Mouse (Mus musculus): ENCODE measurements around the gene Radil. TPM values are rescaled to one million over a fixed set of nuclear protein-coding genes. Genes with fewer than 3 reads are reported as not detected.

The Radil gene
- polyA plus RNA-seq, 1 experiment from 2014 or later = 27.6 TPM

DNA sequence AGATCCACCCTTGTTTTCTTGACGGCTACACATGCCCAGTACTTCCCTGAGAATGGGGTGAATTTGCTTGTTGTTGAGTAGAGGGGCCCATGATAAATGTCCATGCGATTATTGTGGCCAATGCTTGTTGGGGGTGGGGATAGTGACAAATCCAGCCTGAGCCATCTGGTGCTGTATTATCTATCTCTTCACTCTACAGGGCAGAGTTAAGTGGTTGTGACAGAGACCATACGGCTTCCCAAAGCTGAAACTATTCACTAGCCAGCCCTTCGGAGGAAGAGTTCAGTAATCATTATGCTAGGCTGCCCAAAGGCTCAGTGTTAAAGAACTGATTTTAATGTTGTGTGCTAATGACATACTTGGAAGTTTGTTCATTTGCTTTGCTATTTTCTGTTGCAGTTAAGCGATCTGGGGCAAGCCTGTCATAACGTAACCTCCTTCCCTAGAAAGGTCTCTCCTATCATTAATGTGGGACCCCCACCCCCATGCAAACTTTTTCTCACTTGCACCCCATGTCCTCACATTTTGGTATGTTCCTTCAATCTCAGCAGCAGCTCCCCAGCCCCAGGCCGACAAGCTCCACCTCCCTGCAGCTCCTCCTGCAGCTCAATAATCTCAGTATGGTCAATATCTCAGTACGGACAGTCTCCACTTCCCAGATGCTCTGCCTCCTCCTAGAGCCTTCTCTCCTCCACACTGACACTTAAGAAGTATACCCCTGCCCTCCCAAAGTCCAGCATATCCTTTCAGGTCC is 26.0 kb downstream of the Radil start:
- no peak overlapping the region for H3K27ac ChIP-seq
- WGBS = 64% methylated on average over 8 of the region's 8 CpGs
- no peak for ATAC-seq (replicated peaks)

GRCm38 (mm10) chr5:142521195-142521866 is 29.6 kb downstream of the Radil start:
- Histone ChIP-seq H3K4me2 (no peak overlapping the region), H3K4me3 (no peak overlapping the region), H3K36me3 (replicated peaks) (no peaks in the 10 kb centered on the region), H3K4me1 (no peaks in the 10 kb centered on the region), H3K9ac (no peak overlapping the region), H3K27ac (no peak overlapping the region), H3K27me3 (replicated peaks) (no peaks in the 10 kb centered on the region), H3K9me3 (no peaks in the 10 kb centered on the region)
- ATAC-seq (replicated peaks) = no peak
- WGBS = 89% methylated on average over 11 of the region's 11 CpGs

More for the DNA sequence above, 26.0 kb downstream of the Radil start:
- Histone ChIP-seq H3K9me3 (no peaks in the 10 kb centered on the region), H3K4me3 (no peak overlapping the region), H3K36me3 (replicated peaks) (no peaks in the 10 kb centered on the region; the same call in 1 of the 2 replicates), H3K4me2 (no peak overlapping the region), H3K9ac (no peak overlapping the region), H3K4me1 (no peaks in the 10 kb centered on the region), H3K27me3 (replicated peaks) (peaks cover 6% of the 10 kb centered on the region; the same call in 1 of the 2 replicates)

- no peak overlapping the region for H3K4me2 ChIP-seq
- no peak overlapping the region for H3K4me3 ChIP-seq
- ATAC-seq (replicated peaks) = no peak
- H3K36me3 ChIP-seq (replicated peaks) = no peaks in the 10 kb centered on the region
- no peak overlapping the region for H3K9ac ChIP-seq
- H3K27me3 ChIP-seq (replicated peaks) = no peaks in the 10 kb centered on the region
- H3K27ac ChIP-seq = no peak overlapping the region
- no peaks in the 10 kb centered on the region for H3K9me3 ChIP-seq
- WGBS = 79% methylated on average over 4 of the region's 4 CpGs
- no peaks in the 10 kb centered on the region for H3K4me1 ChIP-seq
These were observed 30.5 kb downstream of the Radil start for GRCm38 (mm10) chr5:142520360-142520759.

DNA sequence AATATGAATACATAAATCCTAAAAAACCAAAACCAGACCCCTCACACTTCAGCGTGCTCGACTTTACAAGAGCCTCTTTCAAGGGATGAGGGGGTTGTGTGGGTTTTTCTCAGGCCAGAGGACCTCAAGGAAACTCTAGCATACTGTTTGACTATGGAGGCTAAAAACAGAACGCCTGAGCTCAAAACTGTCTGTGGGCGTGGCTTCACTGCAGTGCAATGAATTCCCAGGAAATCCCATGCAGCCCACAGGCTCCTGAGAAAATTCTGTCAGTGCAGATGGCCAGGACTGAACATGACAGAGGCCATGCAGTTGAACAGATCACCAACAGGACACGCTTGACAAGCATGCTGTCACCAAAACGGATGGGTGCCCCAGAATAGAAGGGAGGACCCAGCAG is 31.9 kb downstream of the Radil start:
- no peaks in the 10 kb centered on the region for H3K9me3 ChIP-seq
- H3K27ac ChIP-seq = no peak overlapping the region
- H3K36me3 ChIP-seq (replicated peaks) = no peaks in the 10 kb centered on the region
- no peak for ATAC-seq (replicated peaks)
- no peaks in the 10 kb centered on the region for H3K27me3 ChIP-seq (replicated peaks)
- no peak overlapping the region for H3K4me2 ChIP-seq
- H3K4me3 ChIP-seq = no peak overlapping the region
- H3K4me1 ChIP-seq = no peaks in the 10 kb centered on the region
- H3K9ac ChIP-seq = no peak overlapping the region
- WGBS = 63% methylated on average over 6 of the region's 6 CpGs

DNA sequence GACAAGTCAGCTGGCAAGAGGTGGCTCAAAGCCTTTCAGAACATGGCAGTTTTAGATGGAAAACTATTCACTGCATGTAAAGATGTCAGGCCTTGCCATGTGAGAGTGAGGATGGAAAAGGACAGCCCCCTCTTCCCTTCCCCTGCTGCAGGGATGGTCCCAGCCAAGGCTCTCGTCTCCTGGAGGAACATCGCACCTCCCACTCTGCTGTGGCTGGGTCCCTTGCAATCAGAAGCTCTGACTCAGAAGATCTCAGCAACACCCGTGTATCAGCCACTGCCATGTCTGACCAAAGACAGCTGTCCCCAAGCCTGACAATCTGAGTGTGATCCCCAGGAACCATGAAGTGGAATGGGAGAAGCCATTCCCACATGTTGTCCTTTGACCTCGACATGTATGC is 38.8 kb downstream of the Radil start:
- Histone ChIP-seq H3K4me3 (no peak overlapping the region), H3K36me3 (replicated peaks) (no peaks in the 10 kb centered on the region), H3K9me3 (no peaks in the 10 kb centered on the region), H3K9ac (no peak overlapping the region), H3K4me1 (peaks cover 25% of the 10 kb centered on the region), H3K4me2 (no peak overlapping the region), H3K27me3 (replicated peaks) (no peaks in the 10 kb centered on the region), H3K27ac (no peak overlapping the region)
- ATAC-seq (replicated peaks) = no peak
- 83% methylated on average over 4 of the region's 4 CpGs for WGBS

DNA sequence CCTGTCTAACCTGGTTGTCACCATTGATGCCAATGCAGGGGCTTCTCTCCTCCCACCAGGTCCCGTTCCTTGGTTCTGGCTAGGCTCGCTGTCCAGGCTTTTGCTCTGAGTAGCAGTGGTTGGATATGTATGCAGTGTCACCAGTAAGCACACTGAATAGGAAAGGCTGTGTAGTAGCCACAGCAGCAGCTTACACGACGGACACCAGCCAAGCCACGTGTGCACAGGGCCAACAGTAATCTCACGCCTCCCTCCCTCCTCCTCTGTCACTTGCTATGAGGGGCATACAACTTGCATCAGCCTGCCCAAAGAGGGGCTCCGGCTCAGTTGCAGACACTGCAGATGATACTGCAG is 40.9 kb downstream of the Radil start:
- Histone ChIP-seq H3K4me2 (peak overlapping the region; percentile 52; the same call in 1 of the 2 replicates), H3K9ac (peak overlapping the region; percentile 51; the same call in 1 of the 2 replicates), H3K27me3 (replicated peaks) (no peaks in the 10 kb centered on the region), H3K4me3 (no peak overlapping the region), H3K9me3 (no peaks in the 10 kb centered on the region), H3K27ac (peak overlapping the region; percentile 85), H3K4me1 (peaks cover 25% of the 10 kb centered on the region), H3K36me3 (replicated peaks) (no peaks in the 10 kb centered on the region)
- ATAC-seq (replicated peaks) = peak; percentile 41; the same call in 1 of the 2 replicates
- 33% methylated on average over 7 of the region's 7 CpGs for WGBS

DNA sequence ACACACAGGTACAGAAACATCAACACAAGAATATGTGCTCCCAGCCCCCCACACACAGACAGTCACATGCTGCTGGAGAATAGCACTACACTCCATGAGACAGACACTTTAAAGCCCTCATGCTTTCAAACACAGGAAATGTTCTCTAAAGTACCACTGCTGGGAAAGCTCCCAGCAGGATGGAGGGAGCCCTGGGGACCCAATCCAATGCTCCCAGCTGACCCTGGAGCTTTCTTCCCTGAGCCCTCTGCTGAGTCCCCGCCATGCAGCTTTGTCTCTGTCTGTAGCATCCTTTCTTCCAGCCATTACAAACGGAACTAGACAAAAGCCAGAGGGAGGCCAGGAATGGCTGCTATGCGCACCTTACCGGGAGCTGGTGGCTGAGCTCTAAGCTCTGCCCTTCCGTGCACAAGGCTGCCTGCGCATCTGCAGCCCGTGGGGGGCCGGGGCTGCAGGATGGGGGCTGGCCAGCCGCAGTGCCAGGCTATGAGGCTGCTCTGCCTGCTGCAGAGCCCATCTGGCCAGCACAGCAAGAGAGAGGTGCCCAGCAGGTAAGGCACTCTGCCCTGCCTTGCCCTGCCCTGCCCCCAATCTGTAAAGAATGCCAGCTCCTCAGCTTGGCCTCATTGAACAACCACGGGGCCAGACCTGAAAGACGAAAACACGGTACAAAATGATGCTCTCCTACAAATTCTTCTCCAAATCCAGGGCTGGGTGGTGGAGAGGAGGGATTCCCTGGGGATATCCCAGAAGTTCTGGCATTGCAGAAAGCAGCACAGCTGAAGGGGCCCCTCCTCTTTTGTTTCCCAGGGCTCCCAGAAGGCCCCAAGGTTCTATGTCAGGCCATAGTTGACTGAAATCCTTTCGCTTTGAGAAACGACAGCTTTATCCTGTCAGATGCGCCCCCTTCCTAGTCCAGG is 41.5 kb downstream of the Radil start:
- peak overlapping the region; percentile 85 for H3K27ac ChIP-seq
- H3K4me1 ChIP-seq = peaks cover 25% of the 10 kb centered on the region
- H3K9ac ChIP-seq = peak overlapping the region; percentile 51
- H3K4me3 ChIP-seq = peak overlapping the region; percentile 25
- 5% methylated on average over 15 of the region's 15 CpGs for WGBS
- peak; percentile 64 for ATAC-seq (replicated peaks)
- H3K9me3 ChIP-seq = no peaks in the 10 kb centered on the region
- no peaks in the 10 kb centered on the region for H3K36me3 ChIP-seq (replicated peaks)
- H3K4me2 ChIP-seq = peak overlapping the region; percentile 52
- H3K27me3 ChIP-seq (replicated peaks) = no peaks in the 10 kb centered on the region

DNA sequence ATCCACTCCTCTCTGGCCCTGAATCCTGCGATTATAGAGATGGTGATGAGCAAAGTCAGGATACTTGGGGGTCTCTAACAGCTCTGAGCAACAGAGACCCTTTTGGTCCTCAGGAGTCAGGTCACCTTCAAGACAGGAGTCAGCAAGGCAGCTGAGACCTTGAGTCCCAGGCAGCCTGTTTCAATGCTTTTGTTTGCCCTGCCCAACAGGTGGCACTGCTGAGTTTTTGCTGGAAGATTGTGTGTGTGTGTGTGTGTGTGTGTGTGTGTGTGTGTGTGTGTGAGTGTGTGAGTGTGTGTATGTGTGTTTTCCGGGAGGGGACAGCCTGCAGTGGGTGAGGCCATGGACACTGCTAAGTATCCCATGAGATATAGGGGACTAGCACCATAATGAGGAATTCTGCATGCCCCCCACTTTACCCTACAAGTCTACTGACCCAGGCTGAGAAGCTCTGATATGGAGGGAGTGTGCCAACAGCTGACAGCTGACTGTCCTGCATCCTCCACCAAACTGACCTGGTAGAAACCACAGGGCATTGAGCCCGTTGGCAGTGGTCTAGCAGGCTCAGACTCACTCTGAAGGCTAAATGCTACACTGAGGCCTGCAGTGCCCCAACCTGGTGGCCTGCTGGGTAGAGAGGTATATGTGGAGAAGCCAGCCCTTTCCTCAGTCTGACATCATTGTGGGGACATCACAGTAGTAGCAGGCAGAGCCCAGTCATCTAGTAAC is 45.0 kb downstream of the Radil start:
- no peaks in the 10 kb centered on the region for H3K36me3 ChIP-seq (replicated peaks)
- no peak overlapping the region for H3K4me3 ChIP-seq
- 87% methylated on average over 3 of the region's 3 CpGs for WGBS
- no peak overlapping the region for H3K9ac ChIP-seq
- no peak for ATAC-seq (replicated peaks)
- peaks cover 25% of the 10 kb centered on the region for H3K4me1 ChIP-seq
- no peaks in the 10 kb centered on the region for H3K9me3 ChIP-seq
- no peaks in the 10 kb centered on the region for H3K27me3 ChIP-seq (replicated peaks)
- no peak overlapping the region for H3K4me2 ChIP-seq
- H3K27ac ChIP-seq = no peak overlapping the region

DNA sequence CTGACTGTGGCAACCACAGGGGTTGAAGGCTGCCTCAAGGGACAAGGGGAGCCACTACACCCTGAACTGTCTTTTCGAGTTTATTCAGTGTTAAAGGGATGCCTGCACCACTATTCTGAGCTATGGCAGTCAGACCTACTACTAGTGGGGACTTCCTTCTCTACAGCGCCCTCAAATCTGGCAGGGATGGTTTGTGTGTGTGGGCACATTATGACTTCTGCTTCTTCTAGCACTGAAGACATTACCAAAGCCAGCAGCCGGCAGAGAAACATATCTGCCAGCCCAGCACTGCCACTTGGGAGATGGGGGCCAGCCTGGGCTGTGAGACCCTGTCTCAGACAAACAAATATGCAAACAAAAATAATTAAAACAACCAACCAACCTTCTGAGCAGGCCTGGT is 46.7 kb downstream of the Radil start:
- WGBS = 84% methylated on average over 3 of the region's 3 CpGs
- no peak overlapping the region for H3K4me2 ChIP-seq
- H3K36me3 ChIP-seq (replicated peaks) = no peaks in the 10 kb centered on the region
- H3K9me3 ChIP-seq = no peaks in the 10 kb centered on the region
- H3K4me1 ChIP-seq = peaks cover 12% of the 10 kb centered on the region
- H3K4me3 ChIP-seq = no peak overlapping the region
- no peaks in the 10 kb centered on the region for H3K27me3 ChIP-seq (replicated peaks)
- no peak overlapping the region for H3K27ac ChIP-seq
- ATAC-seq (replicated peaks) = no peak
- H3K9ac ChIP-seq = no peak overlapping the region

DNA sequence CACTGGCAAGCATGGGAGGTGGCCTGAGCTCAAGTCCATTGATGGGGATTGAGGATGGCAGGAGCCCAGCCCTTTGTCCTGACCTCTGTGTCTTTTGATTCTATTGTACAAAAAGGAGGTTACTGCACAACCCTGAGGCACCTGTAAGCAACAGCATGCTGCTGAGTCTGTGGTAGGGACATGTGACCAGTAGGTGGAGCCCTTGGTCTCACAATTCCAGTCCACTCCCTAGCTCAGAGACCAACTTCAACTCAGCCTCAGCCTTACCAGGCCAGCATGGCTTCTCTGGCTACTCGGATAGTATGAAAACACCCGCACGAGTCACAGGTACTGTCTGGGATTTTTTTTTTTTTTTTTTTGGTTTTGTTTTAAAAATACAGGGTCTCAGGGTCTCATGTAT is 48.5 kb downstream of the Radil start:
- no peaks in the 10 kb centered on the region for H3K27me3 ChIP-seq (replicated peaks)
- no peaks in the 10 kb centered on the region for H3K36me3 ChIP-seq (replicated peaks)
- no peak overlapping the region for H3K4me2 ChIP-seq
- no peaks in the 10 kb centered on the region for H3K9me3 ChIP-seq
- H3K4me1 ChIP-seq = no peaks in the 10 kb centered on the region
- H3K9ac ChIP-seq = no peak overlapping the region
- ATAC-seq (replicated peaks) = peak; percentile 88
- H3K4me3 ChIP-seq = no peak overlapping the region
- 3% methylated on average over 3 of the region's 3 CpGs for WGBS
- H3K27ac ChIP-seq = no peak overlapping the region

DNA sequence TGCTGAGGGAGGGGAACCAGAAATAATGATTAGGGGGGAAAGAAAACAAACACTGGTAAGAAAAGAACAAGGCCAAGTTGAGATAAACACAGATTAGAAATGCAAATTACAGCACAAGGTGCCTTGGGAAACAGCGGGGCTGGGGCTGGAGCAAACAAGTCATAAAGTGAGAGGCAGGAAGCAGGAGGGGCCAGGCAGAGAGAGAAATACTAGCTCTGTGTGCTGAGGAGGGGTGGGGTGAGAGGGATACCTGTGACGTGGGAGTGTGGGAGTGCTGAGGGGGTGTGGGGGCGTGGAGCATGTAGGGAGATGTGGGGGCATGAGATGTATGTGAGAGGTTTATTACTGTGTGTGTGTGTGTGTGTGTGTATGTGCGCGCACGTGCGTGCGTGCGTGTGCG is 50.0 kb downstream of the Radil start:
- Histone ChIP-seq H3K4me2 (no peak overlapping the region), H3K27ac (no peak overlapping the region), H3K9ac (no peak overlapping the region), H3K36me3 (replicated peaks) (no peaks in the 10 kb centered on the region), H3K4me3 (no peak overlapping the region), H3K9me3 (no peaks in the 10 kb centered on the region), H3K27me3 (replicated peaks) (no peaks in the 10 kb centered on the region), H3K4me1 (no peaks in the 10 kb centered on the region)
- ATAC-seq (replicated peaks) = no peak
- WGBS = 77% methylated on average over 10 of the region's 10 CpGs

DNA sequence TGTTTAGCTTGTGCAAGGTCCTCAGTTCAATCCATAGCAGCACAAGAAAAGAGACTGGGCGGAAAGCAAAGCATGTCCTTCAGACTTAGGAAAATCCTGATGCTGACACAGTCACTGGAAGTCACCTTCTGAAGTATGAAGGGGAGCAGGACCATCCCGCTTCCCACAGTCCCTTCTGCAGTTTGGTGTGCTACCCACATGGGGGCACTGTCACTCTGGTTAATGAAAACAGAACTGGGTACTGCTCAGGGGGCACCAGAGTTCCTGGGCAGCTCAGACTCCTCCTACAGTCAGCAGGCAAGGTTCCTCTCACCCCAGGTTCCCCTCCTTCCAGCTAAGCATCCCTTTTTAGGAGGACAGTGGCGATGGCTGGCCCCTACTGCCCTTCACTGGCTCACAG is 51.9 kb downstream of the Radil start:
- Histone ChIP-seq H3K9me3 (no peaks in the 10 kb centered on the region), H3K36me3 (replicated peaks) (no peaks in the 10 kb centered on the region), H3K27me3 (replicated peaks) (no peaks in the 10 kb centered on the region), H3K4me1 (no peaks in the 10 kb centered on the region), H3K9ac (no peak overlapping the region), H3K4me3 (no peak overlapping the region), H3K27ac (no peak overlapping the region), H3K4me2 (no peak overlapping the region)
- no peak for ATAC-seq (replicated peaks)
- 31% methylated on average over 3 of the region's 3 CpGs for WGBS
